ENCODE assay signal across 8 mouse cellular contexts in genomic region chr9:4309351-4310085, GRCm38 (mm10). TPM values are rescaled to one million over a fixed set of nuclear protein-coding genes. Genes with fewer than 3 reads are reported as not detected.
DNase-seq lines count a peak whose midpoint lies in the region; ATAC-seq and TF ChIP-seq lines count a peak whose summit lies in the region.

TSS of gene Aasdhppt (minus strand) at chr9:4309471.
TSS of gene Kbtbd3 (plus strand) at chr9:4309833.

- H3K79me2 ChIP-seq in heart, adult 2 months (replicated peaks; ENCODE audit: control insufficient read depth, insufficient read depth, low read length) = no peaks in the 10 kb centered on the region; the same call in 1 of the 2 replicates

- H3K27me3 ChIP-seq in embryonic facial prominence, embryonic 14.5 days (replicated peaks; ENCODE audit: control insufficient read depth, insufficient read depth, low read length) = no peaks in the 10 kb centered on the region
- no peaks in the 10 kb centered on the region for H3K27me3 ChIP-seq in heart, adult 2 months (ENCODE audit: control insufficient read depth, insufficient read depth, low read length)
- no peaks in the 10 kb centered on the region for H3K27me3 ChIP-seq in limb, embryonic 13.5 days
- no peaks in the 10 kb centered on the region for H3K27me3 ChIP-seq in midbrain, embryonic 16.5 days (ENCODE audit: control insufficient read depth, insufficient read depth, low read depth, low read length)

- peak within 1 kb of the TSS; percentile 78 for H3K4me3 ChIP-seq in embryonic facial prominence, embryonic 14.5 days (ENCODE audit: low read depth, low read length)
- peak within 1 kb of the TSS; percentile 74 for H3K4me3 ChIP-seq in heart, adult 2 months
- H3K4me3 ChIP-seq in limb, embryonic 13.5 days = peak within 1 kb of the TSS; percentile 74
- H3K4me3 ChIP-seq in midbrain, embryonic 16.5 days (ENCODE audit: low read depth, low read length) = peak within 1 kb of the TSS; percentile 82

- H3K9ac ChIP-seq in embryonic facial prominence, embryonic 14.5 days (ENCODE audit: low read depth, low read length) = peak within 1 kb of the TSS; percentile 82
- peak within 1 kb of the TSS; percentile 89 for H3K9ac ChIP-seq in heart, adult 2 months (ENCODE audit: low read depth, low read length)
- H3K9ac ChIP-seq in limb, embryonic 13.5 days = peak within 1 kb of the TSS; percentile 87
- H3K9ac ChIP-seq in midbrain, embryonic 16.5 days (ENCODE audit: low read depth, low read length) = peak within 1 kb of the TSS; percentile 87

- peak; percentile 96 for TF ChIP-seq POLR2A in heart, adult 2 months (IDR thresholded peaks at IDR 0.05; ENCODE audit: insufficient read depth, low read depth, low read length)

- DNase-seq in 3T3-L1 (ENCODE audit: low read depth, low spot score) = peak; percentile 99
- peak; percentile 91 to 98 for DNase-seq in adrenal gland, postnatal 4 days (ENCODE audit: low spot score in 2 of 2)
- peak; percentile 100 for DNase-seq in embryonic facial prominence, embryonic 14.5 days (ENCODE audit: low spot score)
- peak; percentile 98 to 99 for DNase-seq in heart, adult 2 months
- DNase-seq in kidney, adult 8-10 months = peak; percentile 99
- DNase-seq in spleen, postnatal 10 days (ENCODE audit: low spot score in 2 of 2) = peak; percentile 92 to 98

- 0 out of 2 replicates have a peak, but pooled peaks have one; percentile 10 for TF ChIP-seq EP300 in heart, adult 2 months (IDR thresholded peaks at IDR 0.05; ENCODE audit: insufficient read depth, low read depth, low read length)

- H3K27ac ChIP-seq in embryonic facial prominence, embryonic 14.5 days (replicated peaks; ENCODE audit: low read depth, low read length) = peak within 1 kb of the TSS; percentile 92
- peak within 1 kb of the TSS; percentile 92 for H3K27ac ChIP-seq in heart, adult 2 months
- H3K27ac ChIP-seq in limb, embryonic 13.5 days = peak within 1 kb of the TSS; percentile 95
- peak within 1 kb of the TSS; percentile 95 for H3K27ac ChIP-seq in midbrain, embryonic 16.5 days (ENCODE audit: low read length)

- H3K36me3 ChIP-seq in embryonic facial prominence, embryonic 14.5 days (ENCODE audit: control insufficient read depth, insufficient read depth, low read length) = no peaks in the 10 kb centered on the region
- peaks cover 5% of the 10 kb centered on the region for H3K36me3 ChIP-seq in heart, adult 2 months (ENCODE audit: control insufficient read depth, insufficient read depth, low read length)
- no peaks in the 10 kb centered on the region for H3K36me3 ChIP-seq in limb, embryonic 13.5 days
- H3K36me3 ChIP-seq in midbrain, embryonic 16.5 days (ENCODE audit: control insufficient read depth, insufficient read depth, low read length) = 0 out of 2 replicates have a peak, but pooled peaks cover 2% of the 10 kb centered on the region

- ATAC-seq in embryonic facial prominence, embryonic 14.5 days (ENCODE audit: low read depth) = peak; percentile 99
- peak; percentile 99 for ATAC-seq in limb, embryonic 13.5 days (ENCODE audit: low FRiP score, low read depth)
- peak; percentile 98 for ATAC-seq in midbrain, embryonic 16.5 days

- under 1% methylated on average over 43 of the region's 53 CpGs for WGBS in embryonic facial prominence, embryonic 14.5 days
- under 1% methylated on average over 53 of the region's 53 CpGs for WGBS in heart, adult 2 months
- WGBS in limb, embryonic 13.5 days = 0% methylated on average over 53 of the region's 53 CpGs
- WGBS in midbrain, embryonic 16.5 days = under 1% methylated on average over 53 of the region's 53 CpGs

- H3K9me3 ChIP-seq in embryonic facial prominence, embryonic 14.5 days (ENCODE audit: control insufficient read depth, low read length) = no peaks in the 10 kb centered on the region
- no peaks in the 10 kb centered on the region for H3K9me3 ChIP-seq in limb, embryonic 13.5 days
- no peaks in the 10 kb centered on the region for H3K9me3 ChIP-seq in midbrain, embryonic 16.5 days (replicated peaks; ENCODE audit: control insufficient read depth, low read length, poor library complexity, severe bottlenecking)

- peak within 1 kb of the TSS; percentile 69 for H3K4me2 ChIP-seq in embryonic facial prominence, embryonic 14.5 days (ENCODE audit: low read depth, low read length)
- H3K4me2 ChIP-seq in limb, embryonic 13.5 days (replicated peaks) = peak within 1 kb of the TSS; percentile 76
- H3K4me2 ChIP-seq in midbrain, embryonic 16.5 days (ENCODE audit: low read length) = peak within 1 kb of the TSS; percentile 84

- intact Hi-C loops in heart, adult 2 months (cut with DNase I) = loop anchor here (1.0 to 5.0 kb wide), 2 partner anchors 67 to 907 kb away; partner anchors contain the start of genes Cwf19l2 and Msantd4

- no peak for TF ChIP-seq CTCF in heart, adult 2 months (IDR thresholded peaks at IDR 0.05)

- H3K4me1 ChIP-seq in embryonic facial prominence, embryonic 14.5 days (ENCODE audit: control insufficient read depth, insufficient read depth, low read length) = peaks cover 17% of the 10 kb centered on the region
- peaks cover 3% of the 10 kb centered on the region for H3K4me1 ChIP-seq in heart, adult 2 months (ENCODE audit: control insufficient read depth, insufficient read depth, low read length)
- peaks cover 13% of the 10 kb centered on the region for H3K4me1 ChIP-seq in limb, embryonic 13.5 days
- H3K4me1 ChIP-seq in midbrain, embryonic 16.5 days (ENCODE audit: control insufficient read depth, insufficient read depth, low read length) = peaks cover 22% of the 10 kb centered on the region

RNA-seq across cellular contexts. Expression of gene Aasdhppt, which starts in this region (rescaled TPM):
- total RNA-seq in adrenal gland, postnatal 4 days (2021) = 10 to 100 TPM; 21.3 to 22.0 TPM
- 29.7 and 32.0 TPM in 2 replicates for polyA plus RNA-seq in embryonic facial prominence, embryonic 14.5 days (2014; fragmentation: Nextera tagmentation; extraction: Ambion mirVana)
- total RNA-seq in heart, adult 2 months (2021) = 10 to 100 TPM; 17.1 to 20.3 TPM
- polyA plus RNA-seq in heart, adult 2 months (2012; rRNA removed) = 4.8 and 7.5 TPM in 2 replicates
- polyA plus RNA-seq in limb, embryonic 13.5 days (2015; fragmentation: Nextera tagmentation; extraction: Ambion mirVana) = 38.1 and 39.3 TPM in 2 replicates
- 33.7 and 33.8 TPM in 2 replicates for polyA plus RNA-seq in midbrain, embryonic 16.5 days (2015; fragmentation: Nextera tagmentation; extraction: Ambion mirVana)

RNA-seq across cellular contexts. Expression of gene Kbtbd3, which starts in this region (rescaled TPM):
- total RNA-seq in adrenal gland, postnatal 4 days (2021) = 1 to 10 TPM; 5.0 to 5.5 TPM
- 6.6 and 6.8 TPM in 2 replicates for polyA plus RNA-seq in embryonic facial prominence, embryonic 14.5 days (2014; fragmentation: Nextera tagmentation; extraction: Ambion mirVana)
- 1 to 10 TPM; 8.7 to 8.9 TPM for total RNA-seq in heart, adult 2 months (2021)
- 1.9 and 3.7 TPM in 2 replicates for polyA plus RNA-seq in heart, adult 2 months (2012; rRNA removed)
- 7.1 and 7.5 TPM in 2 replicates for polyA plus RNA-seq in limb, embryonic 13.5 days (2015; fragmentation: Nextera tagmentation; extraction: Ambion mirVana)
- polyA plus RNA-seq in midbrain, embryonic 16.5 days (2015; fragmentation: Nextera tagmentation; extraction: Ambion mirVana) = 12.1 and 13.8 TPM in 2 replicates

Comparison
In these comparisons a context has a peak if more than half of its experiments do, and no peak if none do; other contexts are left out.
1. Peak in every context shown above with its lines: DNase-seq, ATAC-seq, H3K4me3 ChIP-seq and H3K27ac ChIP-seq.